Mouse (Mus musculus): ENCODE results near the gene Nras. TPM values are rescaled to one million over a fixed set of nuclear protein-coding genes. Genes with fewer than 3 reads are reported as not detected.

The Nras gene
- 5.2 and 8.6 TPM in 2 replicates for polyA plus RNA-seq (2012; rRNA removed)

DNA sequence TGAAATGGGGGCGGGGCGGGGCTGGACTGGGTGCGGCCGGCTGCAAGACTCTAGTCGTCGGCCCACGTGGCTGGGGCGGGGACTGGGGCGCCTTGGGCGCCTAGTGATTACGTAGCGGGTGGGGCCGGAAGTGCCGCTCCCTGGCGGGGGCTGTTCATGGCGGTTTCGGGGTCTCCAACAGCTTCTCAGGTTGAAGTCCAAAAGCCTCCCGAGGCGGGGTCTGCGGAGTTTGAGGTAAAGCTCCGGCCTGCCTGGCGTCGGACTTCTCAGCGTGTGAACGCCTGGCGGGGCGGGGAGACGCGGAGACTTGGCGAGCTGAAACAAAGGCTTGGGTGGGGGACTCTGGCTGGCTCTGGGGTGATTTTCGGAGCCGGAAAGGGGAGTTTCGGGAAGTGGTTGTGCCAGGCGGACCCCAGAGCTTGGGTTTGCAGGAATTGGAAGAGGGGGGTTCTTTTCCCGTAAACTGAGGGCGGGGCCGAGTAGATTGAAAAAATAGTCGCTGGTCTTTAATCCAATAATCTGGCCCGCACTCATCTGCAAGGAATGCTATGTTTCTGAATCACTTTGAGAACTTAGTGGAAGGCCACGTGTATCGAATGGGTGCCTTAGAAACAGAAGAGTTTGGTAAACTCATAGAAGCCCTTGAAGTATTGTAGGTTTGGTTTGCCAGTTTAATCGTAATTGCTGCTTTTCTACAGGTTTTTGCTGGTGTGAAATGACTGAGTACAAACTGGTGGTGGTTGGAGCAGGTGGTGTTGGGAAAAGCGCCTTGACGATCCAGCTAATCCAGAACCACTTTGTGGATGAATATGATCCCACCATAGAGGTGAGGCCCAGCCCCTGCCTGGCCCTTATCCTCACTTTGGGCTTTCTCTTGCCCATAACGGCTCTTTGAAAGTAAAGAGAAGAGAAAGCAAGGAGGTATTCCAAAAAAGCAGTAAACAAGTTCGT, at the start of gene Nras:
Gene Nras (plus strand): TSS at position 79 of the 951 bp plus-strand sequence.
- peak; percentile 50; the same call in 1 of the 2 replicates for TF ChIP-seq POLR2A (IDR thresholded peaks at IDR 0.05; ENCODE audit: low read depth, low read length)
- 0 out of 2 replicates have a peak, but pooled peaks have one; percentile 3 for TF ChIP-seq CTCF (IDR thresholded peaks at IDR 0.05; ENCODE audit: extremely low read depth, insufficient read length, insufficient replicate concordance, low read depth, low read length)
- Histone ChIP-seq H3K36me3 (ENCODE audit: control insufficient read depth, insufficient read depth, low read length) (peaks cover 54% of the 10 kb centered on the region), H3K27ac (ENCODE audit: insufficient read depth, low read depth, low read length) (peak within 1 kb of the TSS; percentile 77), H3K27me3 (ENCODE audit: control insufficient read depth, insufficient read depth, low read length) (no peaks in the 10 kb centered on the region), H3K4me3 (ENCODE audit: low read depth, low read length) (peak within 1 kb of the TSS; percentile 90), H3K4me1 (ENCODE audit: control insufficient read depth, insufficient read depth, insufficient read length, low read length) (no peaks in the 10 kb centered on the region; the same call in 1 of the 2 replicates)
- 1% methylated on average over 46 of the region's 46 CpGs for WGBS

DNA sequence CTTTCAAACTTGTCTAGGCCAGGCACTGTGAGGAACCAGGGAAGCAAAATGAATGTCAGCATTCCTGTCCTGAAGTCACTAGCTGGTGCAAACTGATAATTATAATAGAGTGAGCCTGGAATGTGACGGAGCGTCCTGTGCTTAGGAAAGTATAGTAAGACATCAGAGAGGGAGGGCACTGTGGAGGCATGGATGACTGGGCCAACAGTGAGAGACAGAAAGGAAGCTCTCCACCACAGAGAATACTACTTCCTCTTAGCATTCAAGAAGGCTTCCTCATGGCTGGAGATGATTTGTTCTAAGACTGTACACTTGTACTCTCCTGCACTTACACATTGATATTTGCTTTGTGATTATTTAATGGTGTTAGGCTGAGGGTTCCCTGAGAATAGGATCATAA, 40.7 kb upstream of the Nras start:
- H3K4me3 ChIP-seq (ENCODE audit: low read depth, low read length): no peak overlapping the region

DNA sequence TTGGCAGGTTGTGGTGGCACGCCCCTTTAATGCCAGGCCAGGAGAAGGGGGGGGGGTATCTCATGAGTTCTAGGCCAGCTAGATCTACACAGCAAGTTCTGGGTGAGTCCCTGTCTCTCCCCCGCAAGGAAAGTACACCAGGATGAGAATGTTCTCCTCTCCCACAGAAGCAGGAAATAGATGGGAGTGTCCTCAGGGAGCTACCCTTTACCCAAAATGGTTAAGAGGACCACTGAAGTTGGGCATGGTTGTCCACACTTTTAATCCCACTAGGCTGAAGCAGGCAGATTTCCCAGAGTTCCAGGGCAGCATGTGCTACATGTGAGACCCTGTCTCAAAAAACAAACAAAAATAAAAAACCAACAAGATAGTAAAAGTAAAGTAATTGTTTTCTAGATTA, 38.6 kb upstream of the Nras start:
- H3K4me1 ChIP-seq (ENCODE audit: control insufficient read depth, insufficient read depth, insufficient read length, low read length): peaks cover 5% of the 10 kb centered on the region; the same call in 1 of the 2 replicates
- no peak overlapping the region for H3K27ac ChIP-seq (ENCODE audit: insufficient read depth, low read depth, low read length)
- H3K36me3 ChIP-seq (ENCODE audit: control insufficient read depth, insufficient read depth, low read length): no peaks in the 10 kb centered on the region
- no peak overlapping the region for H3K4me3 ChIP-seq (ENCODE audit: low read depth, low read length)
- 54% methylated on average over 2 of the region's 2 CpGs for WGBS
- H3K27me3 ChIP-seq (ENCODE audit: control insufficient read depth, insufficient read depth, low read length): no peaks in the 10 kb centered on the region
- no peak for TF ChIP-seq POLR2A (IDR thresholded peaks at IDR 0.05; ENCODE audit: low read depth, low read length)
- no peak for TF ChIP-seq CTCF (IDR thresholded peaks at IDR 0.05; ENCODE audit: extremely low read depth, insufficient read length, insufficient replicate concordance, low read depth, low read length)

More for the DNA sequence above, 40.7 kb upstream of the Nras start:
- H3K27me3 ChIP-seq (ENCODE audit: control insufficient read depth, insufficient read depth, low read length): no peaks in the 10 kb centered on the region
- TF ChIP-seq CTCF (IDR thresholded peaks at IDR 0.05; ENCODE audit: extremely low read depth, insufficient read length, insufficient replicate concordance, low read depth, low read length) (no peak), POLR2A (IDR thresholded peaks at IDR 0.05; ENCODE audit: low read depth, low read length) (no peak)
- no peak overlapping the region for H3K27ac ChIP-seq (ENCODE audit: insufficient read depth, low read depth, low read length)
- no peaks in the 10 kb centered on the region for H3K36me3 ChIP-seq (ENCODE audit: control insufficient read depth, insufficient read depth, low read length)
- 90% methylated on average over 2 of the region's 2 CpGs for WGBS
- H3K4me1 ChIP-seq (ENCODE audit: control insufficient read depth, insufficient read depth, insufficient read length, low read length): peaks cover 5% of the 10 kb centered on the region; the same call in 1 of the 2 replicates

DNA sequence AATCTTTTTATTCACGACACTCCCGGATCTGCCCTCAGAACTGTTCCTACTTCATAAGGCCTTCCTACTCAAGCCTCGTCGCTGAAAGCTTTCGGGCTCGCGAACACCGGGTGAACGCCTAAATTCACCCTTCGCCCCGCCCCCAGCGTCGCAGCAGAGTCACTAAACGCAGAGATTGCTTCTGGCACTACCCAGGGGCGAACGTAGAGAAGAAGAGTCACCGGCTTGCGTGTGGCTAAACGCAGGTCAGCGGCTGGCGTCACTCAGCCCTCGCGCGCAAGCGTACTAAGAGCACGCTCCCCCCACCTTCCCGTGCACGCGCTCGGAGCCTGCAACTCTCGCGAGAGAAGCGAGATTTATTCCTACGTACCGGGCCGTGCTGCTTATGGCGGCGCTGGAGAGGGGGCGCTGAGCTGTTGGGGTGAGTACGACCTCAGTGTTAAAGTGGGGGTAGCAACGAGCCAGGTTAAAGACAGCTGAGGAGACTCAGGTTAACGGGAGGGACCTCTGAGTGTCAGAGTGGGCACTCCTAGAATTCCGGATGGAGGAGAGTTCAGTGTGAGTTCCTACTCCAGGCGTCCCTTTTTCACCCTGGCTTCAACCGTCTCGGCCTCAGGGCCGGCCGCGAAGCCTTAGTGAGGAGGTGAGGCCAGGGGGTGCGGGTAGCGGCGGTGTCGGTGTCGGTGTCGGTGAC, 37.7 kb upstream of the Nras start, which contains the start of gene Csde1:
Gene Csde1 (plus strand): TSS at position 178 of the 694 bp plus-strand sequence.
- TF ChIP-seq CTCF (IDR thresholded peaks at IDR 0.05; ENCODE audit: extremely low read depth, insufficient read length, insufficient replicate concordance, low read depth, low read length) (peak; percentile 4; the same call in 1 of the 2 replicates), POLR2A (IDR thresholded peaks at IDR 0.05; ENCODE audit: low read depth, low read length) (peak; percentile 84)
- H3K27me3 ChIP-seq (ENCODE audit: control insufficient read depth, insufficient read depth, low read length): no peaks in the 10 kb centered on the region
- H3K4me1 ChIP-seq (ENCODE audit: control insufficient read depth, insufficient read depth, insufficient read length, low read length): peaks cover 5% of the 10 kb centered on the region; the same call in 1 of the 2 replicates
- peak within 1 kb of the TSS; percentile 87 for H3K4me3 ChIP-seq (ENCODE audit: low read depth, low read length)
- peak within 1 kb of the TSS; percentile 95 for H3K27ac ChIP-seq (ENCODE audit: insufficient read depth, low read depth, low read length)
- WGBS: under 1% methylated on average over 55 of the region's 55 CpGs
- H3K36me3 ChIP-seq (ENCODE audit: control insufficient read depth, insufficient read depth, low read length): no peaks in the 10 kb centered on the region; the same call in 1 of the 2 replicates

DNA sequence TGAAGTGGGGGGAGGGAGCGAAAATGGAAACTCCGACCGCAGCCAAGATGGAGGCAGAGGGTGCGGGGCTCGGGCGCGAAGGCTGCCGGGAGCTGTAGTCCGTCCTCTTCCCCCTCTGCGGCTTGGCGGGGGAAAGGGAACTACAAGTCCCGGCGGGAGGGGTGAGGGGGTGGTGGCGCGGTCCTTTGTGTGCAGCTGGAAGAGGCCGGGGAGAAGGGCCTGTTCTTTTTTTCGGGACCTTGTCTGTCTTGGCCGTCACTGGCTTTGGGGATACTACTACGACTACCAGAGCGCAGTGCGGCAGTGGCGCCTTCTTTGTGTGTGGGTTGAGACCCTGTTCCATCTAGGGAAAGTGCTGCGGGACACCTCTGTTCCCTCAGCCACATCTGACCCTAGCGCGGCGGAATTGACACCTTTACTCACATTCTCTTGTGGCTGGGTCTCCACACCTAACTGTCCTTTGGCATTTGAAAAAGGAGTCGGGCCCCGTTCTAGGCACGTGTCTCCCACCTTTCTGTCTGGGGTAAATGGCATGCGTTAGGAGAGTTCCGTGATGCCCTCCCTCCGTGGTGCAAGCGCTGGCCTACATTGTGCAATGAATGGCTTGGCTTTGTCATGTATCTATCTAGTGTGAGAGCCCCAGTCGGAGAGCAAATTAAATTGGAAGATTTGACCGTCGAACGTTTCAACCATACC, 37.0 kb upstream of the Nras start:
- under 1% methylated on average over 37 of the region's 37 CpGs for WGBS

DNA sequence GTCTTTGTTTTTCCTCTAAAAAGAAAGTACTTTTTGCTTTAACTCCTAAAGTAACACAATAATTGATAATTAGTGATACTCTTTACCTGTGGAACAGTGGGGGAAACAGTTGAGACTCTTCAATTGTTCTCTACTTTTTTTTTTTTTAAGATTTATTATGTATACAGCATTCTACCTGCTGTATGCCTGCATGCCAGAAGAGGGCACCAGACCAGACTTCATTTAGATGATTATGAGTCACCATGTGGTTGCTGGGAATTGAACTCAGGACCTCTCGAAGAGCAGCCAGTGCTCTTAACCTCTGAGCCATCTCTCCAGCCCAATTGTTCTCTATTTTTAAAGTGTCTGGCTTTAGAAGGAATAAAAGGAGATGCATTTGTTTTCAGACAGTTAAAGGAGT, 31.9 kb upstream of the Nras start:
- no peak overlapping the region for H3K4me3 ChIP-seq (ENCODE audit: low read depth, low read length)
- 45% methylated on average over 1 of the region's 1 CpGs for WGBS
- peak; percentile 28; the same call in 1 of the 2 replicates for TF ChIP-seq CTCF (IDR thresholded peaks at IDR 0.05; ENCODE audit: extremely low read depth, insufficient read length, insufficient replicate concordance, low read depth, low read length)
- no peak for TF ChIP-seq POLR2A (IDR thresholded peaks at IDR 0.05; ENCODE audit: low read depth, low read length)
- peaks cover 2% of the 10 kb centered on the region; the same call in 1 of the 2 replicates for H3K4me1 ChIP-seq (ENCODE audit: control insufficient read depth, insufficient read depth, insufficient read length, low read length)
- H3K27me3 ChIP-seq (ENCODE audit: control insufficient read depth, insufficient read depth, low read length): no peaks in the 10 kb centered on the region
- no peak overlapping the region for H3K27ac ChIP-seq (ENCODE audit: insufficient read depth, low read depth, low read length)
- H3K36me3 ChIP-seq (ENCODE audit: control insufficient read depth, insufficient read depth, low read length): peaks cover 26% of the 10 kb centered on the region

More for the DNA sequence above, 37.0 kb upstream of the Nras start:
- H3K27ac ChIP-seq (ENCODE audit: insufficient read depth, low read depth, low read length): peak overlapping the region; percentile 89
- H3K27me3 ChIP-seq (ENCODE audit: control insufficient read depth, insufficient read depth, low read length): no peaks in the 10 kb centered on the region
- peaks cover 5% of the 10 kb centered on the region; the same call in 1 of the 2 replicates for H3K4me1 ChIP-seq (ENCODE audit: control insufficient read depth, insufficient read depth, insufficient read length, low read length)
- peak overlapping the region; percentile 87 for H3K4me3 ChIP-seq (ENCODE audit: low read depth, low read length)
- no peak for TF ChIP-seq CTCF (IDR thresholded peaks at IDR 0.05; ENCODE audit: extremely low read depth, insufficient read length, insufficient replicate concordance, low read depth, low read length)
- TF ChIP-seq POLR2A (IDR thresholded peaks at IDR 0.05; ENCODE audit: low read depth, low read length): no peak
- H3K36me3 ChIP-seq (ENCODE audit: control insufficient read depth, insufficient read depth, low read length): no peaks in the 10 kb centered on the region; the same call in 1 of the 2 replicates

Measured in small intestine, adult 2 months (tissue).